Mouse (Mus musculus): ENCODE results near the gene Podxl2.

Gene Podxl2

GRCm38 (mm10) chr6:88874868-88875508 is at the start of gene Podxl2:
TSS of gene Podxl2 (minus strand) at chr6:88875044.
- in situ Hi-C loops (cut with MboI, MseI) = no loop called here

DNA sequence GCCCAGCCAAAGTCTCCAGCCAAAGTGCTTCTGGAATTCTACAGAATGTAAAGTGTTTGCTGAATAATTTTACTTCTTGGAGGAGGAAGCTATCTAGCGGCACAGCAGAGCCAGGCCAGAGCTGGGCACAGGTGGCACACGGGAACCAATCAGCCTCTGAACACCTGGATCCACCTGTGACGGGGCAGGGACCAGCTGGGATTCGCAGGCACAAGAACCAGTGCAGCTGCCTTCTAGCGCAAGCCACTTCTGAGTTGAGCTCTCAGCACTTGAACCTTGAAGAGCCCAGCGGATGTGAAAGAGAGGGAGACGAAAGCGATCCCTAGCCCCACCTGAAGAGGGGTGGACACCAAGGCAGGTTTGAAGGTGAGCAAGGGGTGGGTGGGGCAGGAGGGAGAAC is 44.0 kb upstream of the Podxl2 start:
- in situ Hi-C loops (cut with MboI, MseI) = no loop called here

DNA sequence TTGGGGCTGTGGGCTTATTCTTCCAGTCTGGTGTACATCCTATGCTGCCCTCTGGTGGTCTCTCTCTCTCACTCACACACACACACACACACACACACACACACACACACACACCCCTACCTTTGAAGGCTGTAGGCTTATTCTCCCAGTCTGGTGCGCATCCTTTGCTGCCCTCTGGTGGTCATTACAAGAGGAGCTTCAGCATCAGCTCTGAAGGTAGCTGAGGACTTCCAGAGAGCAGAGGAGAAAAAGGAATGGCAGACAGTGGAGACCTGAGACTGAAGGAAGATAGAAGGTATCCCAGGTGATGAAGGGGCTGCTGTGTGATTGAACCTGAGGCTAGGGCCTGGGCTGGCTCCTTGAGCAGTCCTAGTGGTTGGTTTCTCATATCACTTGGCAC is 41.3 kb upstream of the Podxl2 start:
- in situ Hi-C loops (cut with MboI, MseI) = no loop called here

DNA sequence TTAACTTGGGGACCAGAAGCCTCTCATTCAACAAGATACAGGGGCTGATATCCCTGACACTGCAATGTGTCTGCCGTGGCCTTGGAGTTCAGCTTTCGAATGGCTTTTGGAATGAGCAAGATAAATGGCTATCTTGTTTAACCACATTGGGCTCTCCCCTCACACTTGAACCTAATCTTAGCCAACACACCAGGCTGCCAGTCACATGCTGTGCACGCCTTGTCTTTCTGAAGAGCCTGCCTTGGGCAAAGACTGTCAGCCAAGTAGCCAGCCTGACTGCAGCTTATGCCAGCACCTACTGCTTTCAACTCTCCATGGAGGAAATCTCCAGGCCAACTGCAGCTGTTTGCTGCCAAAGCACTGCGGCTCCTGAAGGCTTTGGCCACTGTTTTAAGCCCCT is 40.7 kb upstream of the Podxl2 start:
- in situ Hi-C loops (cut with MboI, MseI) = no loop called here

DNA sequence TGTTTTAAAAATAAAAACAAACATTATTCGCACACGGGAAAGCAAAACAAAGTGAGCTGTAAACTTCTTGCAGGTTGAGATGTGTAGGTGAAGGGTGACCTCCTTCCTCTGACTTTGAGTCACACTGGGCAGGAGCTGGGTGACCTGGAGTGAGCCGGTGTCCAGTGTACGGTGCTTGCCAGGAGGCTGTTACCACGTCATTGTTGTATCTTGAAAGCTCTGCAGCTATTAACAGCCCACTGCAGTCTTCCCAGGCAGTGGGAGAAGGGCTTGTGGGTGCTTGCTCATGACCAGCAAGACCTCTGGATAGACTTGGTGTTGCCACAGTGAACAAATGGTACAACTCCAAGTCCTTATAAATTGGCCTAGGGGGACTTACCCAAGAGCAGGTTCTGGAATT is 40.0 kb upstream of the Podxl2 start:
- in situ Hi-C loops (cut with MboI, MseI) = no loop called here

DNA sequence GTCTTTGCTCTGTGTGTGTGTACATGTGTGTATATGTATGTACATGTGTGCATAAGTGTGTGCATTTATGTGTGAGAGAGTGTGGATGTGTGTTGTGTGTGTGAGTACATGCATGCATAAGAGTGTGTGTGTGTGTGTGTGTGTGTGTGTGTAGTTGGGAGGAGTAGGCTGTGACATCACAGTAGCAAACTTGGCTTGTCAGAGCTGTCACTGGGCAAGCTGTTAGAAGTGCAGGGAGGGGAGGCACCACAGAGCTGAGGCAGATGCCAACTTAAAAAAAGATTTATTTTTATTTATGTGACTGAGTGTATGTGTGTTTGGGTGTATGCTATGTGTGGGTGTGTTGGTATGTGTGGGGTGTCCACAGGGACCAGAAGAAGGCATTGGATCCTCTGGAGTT is 38.6 kb upstream of the Podxl2 start:
- in situ Hi-C loops (cut with MboI, MseI) = no loop called here

DNA sequence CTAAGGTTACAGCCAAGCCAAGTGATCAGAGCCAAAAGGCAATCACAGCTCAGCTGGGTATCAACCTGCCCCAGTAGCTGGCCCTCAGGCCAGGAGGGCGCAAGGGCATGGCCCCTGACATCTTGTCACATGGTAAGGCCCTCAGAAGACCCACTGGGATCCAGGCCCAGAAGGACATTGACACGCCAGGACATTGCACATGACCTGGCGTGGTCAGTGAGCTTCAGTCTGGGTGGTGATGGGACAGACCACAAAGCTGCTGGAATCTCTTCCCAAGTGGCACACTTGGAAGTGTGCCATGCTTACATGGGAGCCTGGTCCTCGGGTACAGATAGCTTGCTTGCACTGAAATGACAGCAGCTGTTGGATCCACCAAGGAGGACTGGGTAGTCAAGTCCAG is 38.2 kb upstream of the Podxl2 start:
- in situ Hi-C loops (cut with MboI, MseI) = no loop called here

GRCm38 (mm10) chr6:88909151-88909550 is 34.3 kb upstream of the Podxl2 start:
- in situ Hi-C loops (cut with MboI, MseI) = no loop called here

GRCm38 (mm10) chr6:88906369-88907108 is 31.7 kb upstream of the Podxl2 start:
- in situ Hi-C loops (cut with MboI, MseI) = no loop called here

DNA sequence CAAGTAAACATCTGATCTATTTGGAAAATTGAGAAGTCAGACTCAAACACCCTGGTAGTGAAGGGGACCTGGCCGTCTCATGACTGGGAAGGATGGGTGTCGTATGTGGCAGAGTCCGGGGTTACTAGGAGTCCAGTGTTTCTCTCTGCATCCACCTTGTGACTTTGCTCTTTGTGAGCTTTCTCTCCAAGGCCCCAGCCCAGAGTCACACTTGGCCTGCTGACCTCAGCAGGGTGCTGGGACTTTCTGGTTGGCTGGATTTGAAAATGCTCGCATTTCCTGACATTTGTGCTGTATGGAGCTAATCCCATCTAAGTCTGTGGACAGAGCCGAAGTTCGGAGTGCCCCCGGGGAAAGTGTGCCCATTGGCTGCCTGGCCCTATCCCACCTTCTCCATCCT is 30.2 kb upstream of the Podxl2 start:
- in situ Hi-C loops (cut with MboI, MseI) = no loop called here

- in situ Hi-C loops (cut with MboI, MseI) = loop anchor here (5.0 kb wide), 1 partner anchor 62 kb away; the partner anchor contains the start of gene Abtb1
These were observed 29.7 kb upstream of the Podxl2 start for GRCm38 (mm10) chr6:88904456-88904974.

DNA sequence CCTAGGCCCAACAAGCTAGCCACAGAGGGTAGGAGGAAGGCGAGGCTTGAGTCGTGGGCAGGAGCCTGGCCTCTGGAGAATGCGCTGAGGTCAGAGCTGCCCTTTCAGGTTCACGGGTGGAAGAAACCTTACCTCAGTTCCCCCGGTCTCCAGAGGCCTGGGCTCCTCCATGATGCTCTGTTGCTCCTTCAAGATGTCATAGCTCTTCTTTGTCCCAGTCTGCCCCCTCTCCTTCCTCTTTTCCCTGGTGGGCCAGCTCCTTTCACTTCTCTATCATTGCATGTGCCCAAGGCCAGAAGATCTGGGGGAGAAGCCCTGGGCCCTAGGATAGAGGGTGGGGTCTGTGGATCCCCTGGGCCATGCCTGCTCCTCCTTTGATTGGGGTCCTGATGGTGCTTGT is 28.9 kb upstream of the Podxl2 start:
- in situ Hi-C loops (cut with MboI, MseI) = loop anchor here (5.0 kb wide), 1 partner anchor 61 kb away; the partner anchor contains the start of gene Abtb1

DNA sequence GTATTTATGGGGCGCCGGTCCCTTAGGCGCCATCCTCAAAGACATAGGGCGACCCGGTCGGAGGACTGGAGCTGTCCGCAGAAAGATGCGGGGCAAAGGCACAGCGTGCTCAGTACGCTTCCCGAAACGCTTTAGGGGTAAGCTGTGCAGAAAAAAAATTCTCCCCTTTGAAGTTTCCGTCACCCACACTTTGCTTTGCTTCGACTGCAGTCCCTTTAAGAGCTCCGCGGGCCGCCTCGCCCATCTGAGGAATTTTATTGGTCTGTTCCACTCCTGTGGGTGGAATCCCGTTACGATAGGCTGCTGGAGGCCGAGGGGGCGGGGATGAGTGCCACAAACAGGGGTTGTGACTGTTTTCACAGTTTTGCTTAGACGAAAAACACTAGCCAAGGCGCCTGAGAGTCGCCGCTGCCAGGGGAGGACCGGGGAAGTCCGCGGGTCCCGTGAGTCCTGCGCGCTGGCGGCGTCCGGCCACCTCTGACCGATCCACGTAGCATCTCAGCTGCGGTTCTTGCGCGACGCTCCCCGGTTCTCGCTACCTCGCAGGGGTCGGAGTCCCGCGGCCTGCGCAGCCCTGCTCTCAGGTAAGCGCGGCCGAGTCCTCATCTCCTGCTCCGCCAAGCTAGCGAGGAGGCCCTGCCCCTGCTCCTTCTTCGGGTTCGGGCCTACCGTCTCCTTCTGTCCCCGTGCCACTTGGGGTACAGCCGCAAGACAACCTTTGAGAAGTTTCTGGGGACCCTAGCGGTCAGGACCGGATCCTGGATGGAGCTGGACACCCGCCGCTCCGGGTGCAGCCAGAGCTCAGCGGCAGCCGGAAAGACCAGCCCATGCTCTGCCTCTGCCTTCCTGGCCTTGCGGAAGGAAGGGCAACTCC is 27.3 kb upstream of the Podxl2 start, which contains the start of gene Tpra1:
TSS of gene Tpra1 (plus strand) at position 305 of the 874 bp plus-strand sequence.
- in situ Hi-C loops (cut with MboI, MseI) = loop anchor here (5.0 kb wide), 1 partner anchor 60 kb away; the partner anchor contains the start of gene Abtb1

- in situ Hi-C loops (cut with MboI, MseI) = loop anchor here (5.0 kb wide), 1 partner anchor 59 kb away; the partner anchor contains the start of gene Abtb1
These were observed 26.6 kb upstream of the Podxl2 start for GRCm38 (mm10) chr6:88901471-88901870.

GRCm38 (mm10) chr6:88899628-88900027 is 24.8 kb upstream of the Podxl2 start:
- in situ Hi-C loops (cut with MboI, MseI) = loop anchor here (5.0 kb wide), 1 partner anchor 57 kb away; the partner anchor contains the start of gene Abtb1

DNA sequence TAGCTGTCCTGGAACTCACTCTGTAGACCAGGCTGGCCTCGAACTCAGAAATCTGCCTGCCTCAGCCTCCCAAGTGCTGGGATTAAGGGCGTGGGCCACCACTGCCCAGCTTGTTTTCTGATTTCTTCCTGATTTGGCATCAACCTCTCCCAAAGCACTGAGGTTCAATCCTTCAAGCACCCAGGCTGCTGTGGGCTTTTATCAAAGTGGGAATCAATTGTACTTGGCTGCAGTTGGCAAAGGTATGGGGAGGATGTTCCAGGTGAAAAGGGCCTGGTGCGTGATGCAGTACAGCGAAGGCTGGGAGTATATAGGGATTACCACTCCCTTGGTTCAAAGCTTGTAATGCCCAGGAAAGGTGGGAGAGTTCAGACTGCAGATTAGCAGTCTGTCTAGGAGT is 24.2 kb upstream of the Podxl2 start:
- in situ Hi-C loops (cut with MboI, MseI) = no loop called here

DNA sequence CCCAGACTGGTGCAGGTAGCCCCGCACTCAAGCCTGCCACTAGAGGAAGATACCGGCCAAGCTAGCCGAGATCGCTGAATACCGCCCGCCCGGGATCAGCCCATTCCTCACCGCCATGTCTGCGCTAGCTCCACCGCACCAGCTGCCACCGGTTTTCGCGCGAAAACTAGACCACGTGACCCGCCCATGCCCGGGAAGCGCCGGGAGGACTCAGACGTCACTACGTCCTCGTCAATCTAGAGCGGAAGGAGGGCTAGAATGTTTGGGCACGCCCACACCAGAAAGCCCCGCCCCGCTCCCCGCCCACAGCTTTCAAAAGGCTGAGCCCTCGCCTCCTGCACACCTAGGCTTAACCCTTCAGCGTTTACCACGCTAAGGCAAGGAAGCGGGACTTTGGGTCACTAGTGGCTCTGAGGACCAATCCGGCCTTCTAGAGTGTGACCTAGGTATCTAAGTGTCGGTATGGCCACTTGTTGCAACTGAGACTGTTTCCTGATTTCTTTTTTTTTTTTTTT is 23.7 kb upstream of the Podxl2 start, which contains the start of gene Mcm2:
TSS of gene Mcm2 (minus strand) at position 247 of the 515 bp plus-strand sequence.
- in situ Hi-C loops (cut with MboI, MseI) = no loop called here

DNA sequence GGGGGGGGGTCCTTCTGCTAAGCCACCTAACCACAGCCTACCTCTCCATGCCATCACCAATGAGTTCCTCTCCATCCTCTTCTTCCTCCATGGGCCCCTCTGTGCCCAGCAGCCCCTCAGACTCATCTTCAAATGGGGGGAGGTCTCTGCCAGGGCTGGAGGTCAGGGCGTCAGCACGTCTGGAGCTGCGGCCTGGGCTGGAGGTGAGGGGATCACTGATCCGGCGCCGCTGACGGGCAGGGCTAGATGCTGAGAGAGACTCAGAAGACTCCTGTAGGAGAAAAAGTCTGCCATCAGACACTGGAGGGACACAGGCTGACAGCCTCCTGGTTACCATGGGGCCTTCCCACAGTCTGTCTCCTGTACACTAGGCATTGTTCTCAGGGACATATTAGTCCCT is 22.4 kb upstream of the Podxl2 start:
- in situ Hi-C loops (cut with MboI, MseI) = no loop called here

DNA sequence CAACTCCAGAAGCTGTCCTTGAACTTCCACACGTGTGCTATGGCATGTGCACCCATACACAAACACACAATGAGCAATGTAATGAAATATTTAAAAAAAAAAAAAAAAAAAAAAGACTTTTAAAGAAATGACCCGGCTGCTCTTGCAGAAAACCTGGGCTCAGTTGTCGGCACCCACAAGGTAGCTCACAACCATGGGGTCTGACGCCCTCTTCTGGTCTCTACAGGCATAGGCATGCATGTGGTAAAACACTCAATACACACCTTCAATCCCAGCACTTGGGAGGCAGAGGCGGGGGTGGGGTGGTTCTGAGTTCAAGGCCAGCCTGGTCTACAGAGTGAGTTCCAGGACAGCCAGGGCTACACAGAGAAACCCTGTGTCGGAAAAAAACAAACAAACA is 21.1 kb upstream of the Podxl2 start:
- in situ Hi-C loops (cut with MboI, MseI) = no loop called here

GRCm38 (mm10) chr6:88893559-88893958 is 18.7 kb upstream of the Podxl2 start:
- in situ Hi-C loops (cut with MboI, MseI) = no loop called here

GRCm38 (mm10) chr6:88890832-88891231 is 16.0 kb upstream of the Podxl2 start:
- in situ Hi-C loops (cut with MboI, MseI) = no loop called here

Measured in regulatory T cell (primary cell).